Mouse (Mus musculus): ENCODE data around the gene Nlgn2.
A peak's percentile ranks its signal among the peaks of the same experiment; 100 is the strongest.
"Not testable (repeated sequence)": the region's sequence is repeated elsewhere in the genome, so short reads cannot be mapped to it uniquely, and the experiment has no call there.

Gene Nlgn2

GRCm38 (mm10) chr11:69864138-69864860 lies 26.7 kb upstream of the Nlgn2 start:
- no peak for DNase-seq (ENCODE audit: low spot score in 2 of 2)

DNA sequence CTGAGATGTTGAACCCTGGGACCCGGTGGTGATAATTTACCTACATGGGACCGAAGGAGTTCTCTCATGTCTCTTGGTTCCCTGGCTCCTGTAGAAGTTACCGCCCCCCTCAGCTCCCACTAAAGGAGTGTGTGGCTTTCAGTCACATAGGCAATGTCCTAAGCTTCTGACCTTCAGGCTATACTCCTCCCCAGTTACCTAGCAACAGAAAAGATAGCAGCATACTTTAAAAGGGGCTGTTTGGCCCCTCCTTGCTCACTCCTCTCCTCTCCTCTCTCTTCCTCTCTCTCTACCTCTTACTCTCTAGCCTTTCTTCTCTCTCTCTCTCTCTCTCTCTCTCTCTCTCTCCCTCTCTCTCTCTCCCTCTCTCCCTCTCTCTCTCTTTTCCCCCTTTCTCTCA lies 26.1 kb upstream of the Nlgn2 start:
- DNase-seq (ENCODE audit: low spot score in 2 of 2) = not testable (repeated sequence)

DNA sequence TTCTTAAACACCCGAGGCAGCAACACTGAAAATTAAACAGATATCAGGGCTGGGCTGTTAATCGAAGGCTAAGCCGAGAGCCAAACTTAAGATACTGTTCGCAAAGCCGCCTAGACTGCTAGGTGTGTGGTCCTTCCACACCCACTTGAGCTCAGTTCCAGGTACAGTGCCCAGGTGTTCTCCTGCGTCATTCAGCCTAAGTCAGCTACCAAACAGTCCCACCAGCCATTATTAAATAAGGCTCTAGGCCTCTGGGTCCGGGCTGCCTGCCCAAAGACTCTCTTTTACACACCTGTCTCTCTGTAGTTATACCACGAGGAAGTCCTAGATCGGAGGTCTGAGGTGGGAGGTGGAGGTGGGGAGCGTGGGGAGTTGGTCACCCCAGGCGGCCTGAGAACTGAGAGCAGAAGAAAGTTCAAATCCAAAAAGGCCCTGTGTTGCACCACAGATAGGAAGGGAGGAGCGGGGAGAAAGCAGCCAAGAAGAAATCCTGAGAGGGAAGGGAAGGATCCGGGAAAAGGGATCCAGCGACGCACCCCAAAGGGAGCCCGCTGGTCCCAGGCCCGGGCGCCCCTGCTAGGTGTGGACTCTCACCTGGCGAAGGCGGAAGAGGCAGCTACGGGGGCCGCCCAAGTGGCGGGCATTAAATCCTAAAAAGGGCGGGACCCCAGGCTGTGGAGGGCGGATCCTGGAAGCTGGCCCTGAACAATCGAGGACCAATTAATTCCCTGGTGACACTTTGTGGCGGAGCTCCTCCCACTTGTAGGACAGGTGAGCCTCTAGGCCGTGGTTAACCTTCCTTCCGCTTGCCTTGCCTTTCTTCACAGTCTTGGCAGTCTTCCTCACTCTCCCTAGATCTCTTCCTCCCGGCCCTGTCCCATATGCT lies 20.8 kb upstream of the Nlgn2 start, which contains the start of gene Tnk1:
Tnk1 (minus strand) TSS at position 618 of the 886 bp plus-strand sequence.
- DNase-seq (ENCODE audit: low spot score in 2 of 2) = peak in 1 of 2 experiments; percentile 70

GRCm38 (mm10) chr11:69855347-69855746 lies 17.8 kb upstream of the Nlgn2 start:
- no peak for DNase-seq (ENCODE audit: low spot score in 2 of 2)

DNA sequence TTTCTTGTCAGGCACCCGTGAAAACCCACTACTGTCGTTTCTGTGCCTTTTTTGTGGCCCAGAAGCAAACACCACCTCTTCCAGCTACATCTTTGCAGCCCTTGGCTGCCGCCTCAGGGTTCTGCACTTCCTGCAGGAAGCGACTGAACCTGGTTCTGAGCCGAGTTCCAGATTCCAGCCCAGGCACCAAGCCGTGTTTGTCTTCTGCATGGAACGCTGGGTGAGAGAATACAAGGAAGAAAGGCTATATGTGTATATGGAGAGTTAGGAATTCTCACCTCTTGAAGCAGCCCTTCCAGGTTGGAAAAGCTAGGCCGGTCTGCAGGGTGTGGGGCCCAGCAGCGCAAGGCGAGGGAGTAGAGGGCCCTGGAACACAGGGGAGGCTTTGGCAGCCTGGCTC lies 17.1 kb upstream of the Nlgn2 start:
- no peak for DNase-seq (ENCODE audit: low spot score in 2 of 2)

DNA sequence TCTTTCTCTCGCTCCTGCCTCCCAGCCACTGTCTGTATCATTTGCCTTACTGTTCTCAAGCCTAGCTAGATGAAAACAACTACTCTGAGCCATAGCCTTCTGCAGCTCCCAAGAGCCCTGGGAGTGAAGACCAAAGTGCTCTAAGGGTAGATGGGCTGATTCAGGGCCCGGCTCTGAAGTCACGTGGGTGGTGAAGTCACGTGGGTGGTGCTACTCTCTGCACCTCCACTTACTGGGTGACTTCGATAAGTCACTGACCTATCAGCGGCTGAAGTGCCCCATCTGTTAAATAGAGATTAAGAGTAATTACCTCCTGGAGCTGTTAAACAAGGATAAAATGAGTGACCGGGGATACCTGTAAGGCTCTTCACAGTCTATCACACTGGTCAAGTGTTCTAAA lies 16.4 kb upstream of the Nlgn2 start:
- no peak for DNase-seq (ENCODE audit: low spot score in 2 of 2)

GRCm38 (mm10) chr11:69850754-69851153 lies 13.2 kb upstream of the Nlgn2 start:
- no peak for DNase-seq (ENCODE audit: low spot score in 2 of 2)

GRCm38 (mm10) chr11:69849884-69850283 lies 12.3 kb upstream of the Nlgn2 start:
- DNase-seq (ENCODE audit: low spot score in 2 of 2) = no peak

- DNase-seq (ENCODE audit: low spot score in 2 of 2) = no peak
Measured at GRCm38 (mm10) chr11:69849128-69849527, 11.5 kb upstream of the Nlgn2 start.

DNA sequence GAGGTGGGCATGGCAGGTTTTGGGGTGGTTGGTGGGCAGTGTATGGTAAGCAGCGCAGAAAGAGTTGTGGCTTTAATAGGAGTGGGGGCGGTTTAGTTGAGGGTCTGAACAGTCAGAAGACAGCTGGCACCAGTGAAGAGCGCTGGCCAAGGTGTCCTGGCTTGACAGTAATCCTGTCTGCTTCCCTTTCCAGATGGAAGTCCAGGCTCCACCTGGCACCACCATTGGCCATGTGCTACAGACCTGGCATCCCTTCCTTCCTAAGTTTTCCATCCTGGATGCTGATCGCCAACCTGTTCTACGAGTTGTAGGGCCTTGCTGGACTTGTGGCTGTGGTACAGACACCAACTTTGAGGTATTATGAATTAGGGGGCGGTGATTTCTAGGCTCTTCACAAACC lies 10.4 kb upstream of the Nlgn2 start:
- DNase-seq (ENCODE audit: low spot score in 2 of 2) = no peak

- peak; percentile 40 to 48 for DNase-seq (ENCODE audit: low spot score in 2 of 2)
Measured at GRCm38 (mm10) chr11:69846738-69847688, 9.4 kb upstream of the Nlgn2 start.

- peak; percentile 87 to 94 for DNase-seq (ENCODE audit: low spot score in 2 of 2)
Measured at GRCm38 (mm10) chr11:69846198-69846680, 8.7 kb upstream of the Nlgn2 start, which contains the start of gene Plscr3. Plscr3 (plus strand) TSS chr11:69846376.

GRCm38 (mm10) chr11:69838714-69839104 lies 1.1 kb upstream of the Nlgn2 start:
- no peak for DNase-seq (ENCODE audit: low spot score in 2 of 2)

DNA sequence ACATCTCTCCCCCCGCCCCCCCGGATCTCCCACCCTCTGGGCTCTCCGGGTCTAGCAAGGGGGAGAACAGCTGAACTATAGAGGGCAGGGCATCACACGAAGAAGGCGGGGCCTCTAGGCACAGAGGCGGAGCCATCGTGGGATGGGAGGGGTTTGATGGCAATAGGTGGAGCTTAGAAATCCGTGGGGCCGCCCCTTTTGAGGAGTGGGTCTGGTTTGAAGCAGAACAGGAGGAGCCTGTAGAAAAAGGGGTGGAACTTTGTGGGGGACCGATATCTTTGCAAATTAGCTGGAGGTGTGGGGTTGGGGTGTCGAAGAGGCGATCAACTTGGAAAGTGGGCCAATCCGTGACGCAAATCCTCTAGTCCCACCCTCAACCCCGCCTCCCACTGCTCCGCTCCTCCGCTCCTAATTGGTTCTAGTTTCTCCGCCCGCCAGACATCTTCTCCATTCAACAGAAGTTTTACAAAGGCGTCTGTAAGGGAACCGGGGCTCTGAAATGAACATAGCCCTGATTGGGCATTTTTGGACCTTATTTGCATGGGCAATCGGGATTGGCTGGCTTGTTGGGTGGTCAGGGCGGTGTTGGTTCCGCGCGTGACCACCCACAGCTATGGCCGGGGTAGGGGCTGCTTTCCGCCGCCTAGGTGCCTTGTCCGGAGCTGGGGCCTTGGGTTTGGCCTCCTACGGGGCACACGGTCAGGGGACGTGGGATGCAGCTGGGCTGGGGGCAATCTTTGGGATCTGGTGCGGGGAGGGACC lies 549 bp upstream of the Nlgn2 start, which contains the start of gene Tmem256:
Tmem256 (plus strand) TSS at position 563 of the 762 bp plus-strand sequence.
- peak; percentile 90 to 92 for DNase-seq (ENCODE audit: low spot score in 2 of 2)

DNA sequence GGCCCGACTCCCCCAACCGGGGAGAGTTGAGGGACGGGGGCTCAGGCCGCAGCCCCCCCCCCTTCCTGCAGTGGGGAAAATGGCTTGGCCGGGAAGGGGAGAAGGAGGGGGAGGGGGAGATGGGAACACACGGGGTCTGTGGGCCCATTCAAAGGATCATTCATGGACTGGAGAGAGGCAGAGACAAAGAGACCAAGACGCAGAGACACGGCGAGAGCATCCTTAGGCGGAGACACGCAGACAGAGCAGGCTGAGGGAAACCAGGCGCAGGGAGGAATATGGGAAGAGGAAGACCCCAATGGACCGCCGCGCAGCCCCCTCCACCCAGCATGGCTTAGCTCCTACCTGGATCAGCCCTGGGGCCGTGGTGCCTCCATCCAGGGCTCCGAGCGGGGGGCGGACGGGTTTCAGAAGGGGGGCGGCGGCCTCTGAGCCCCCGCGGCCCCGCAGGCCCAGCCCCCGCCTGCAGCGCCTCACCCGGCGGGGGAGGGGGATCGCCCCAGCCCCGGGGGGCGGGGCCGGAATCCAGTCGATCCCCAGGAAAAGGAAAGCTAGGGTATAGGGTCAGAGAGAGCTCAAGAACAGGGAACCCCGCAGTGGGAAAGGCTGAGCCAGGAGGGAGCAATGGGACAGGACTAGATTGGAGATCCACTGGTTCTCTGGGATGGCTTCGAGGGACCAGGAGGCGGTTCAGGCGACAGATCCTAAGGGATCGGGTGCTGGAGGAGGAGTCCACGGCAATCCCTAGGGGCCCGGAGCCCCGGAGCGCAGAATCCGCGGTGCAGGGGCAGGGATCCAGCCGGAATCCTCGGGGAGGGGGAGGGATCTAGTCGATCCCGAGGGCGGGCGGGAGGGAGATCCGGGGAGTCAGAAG lies 644 bp downstream of the Nlgn2 start:
- peak in 1 of 2 experiments; percentile 52 for DNase-seq (ENCODE audit: low spot score in 2 of 2)

DNA sequence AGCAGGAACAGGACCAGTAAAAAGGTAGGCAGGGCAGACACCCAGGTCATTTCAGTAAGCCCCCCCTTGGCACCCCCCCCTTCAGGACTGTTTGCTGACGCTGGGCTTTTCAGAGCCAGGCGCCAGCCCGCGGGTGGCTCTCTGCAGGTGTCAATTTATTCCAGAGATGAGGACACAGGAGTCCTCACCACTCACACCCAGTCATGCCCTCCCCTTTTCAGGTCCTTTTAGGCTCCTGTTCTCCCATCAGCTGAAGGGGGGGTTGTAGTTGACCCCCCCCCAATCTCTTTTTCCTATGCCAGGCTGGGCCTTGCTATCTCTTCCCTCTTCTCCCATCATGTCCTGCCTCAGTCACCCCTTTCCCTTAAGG lies 1.6 kb downstream of the Nlgn2 start:
- no peak for DNase-seq (ENCODE audit: low spot score in 2 of 2)

DNA sequence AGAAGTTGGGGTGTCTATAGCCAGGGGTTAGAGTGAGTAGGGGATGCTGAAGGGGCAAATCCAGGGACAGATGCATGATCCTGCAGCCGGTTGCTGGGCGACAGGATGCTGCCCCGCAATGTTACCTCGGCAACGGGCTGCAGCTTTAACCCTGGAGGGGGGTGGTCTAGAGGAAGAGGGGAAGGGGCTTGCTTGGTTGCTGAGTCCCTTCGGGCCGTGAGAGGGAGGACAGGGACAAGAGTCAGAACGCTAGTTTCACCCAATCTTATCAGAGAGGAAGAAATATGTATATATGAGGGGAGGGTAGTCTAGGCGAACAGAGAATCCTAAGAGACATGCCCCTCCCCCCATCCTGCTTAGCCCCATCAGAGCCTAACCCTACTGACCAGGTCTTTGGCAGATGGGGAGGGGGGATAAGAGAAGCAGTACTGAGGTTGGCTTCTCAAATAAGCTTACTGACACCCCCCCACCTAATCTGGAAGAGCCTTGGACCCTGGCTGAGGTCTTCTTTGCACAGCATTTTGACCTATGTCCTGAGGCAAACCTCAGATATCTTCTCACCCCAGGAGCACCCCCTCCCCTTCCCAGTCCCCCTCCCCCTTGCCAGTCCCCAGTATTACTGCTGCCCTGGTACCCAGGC lies 2.1 kb downstream of the Nlgn2 start:
- DNase-seq (ENCODE audit: low spot score in 2 of 2) = no peak

- peak in 1 of 2 experiments; percentile 48 for DNase-seq (ENCODE audit: low spot score in 2 of 2)
Measured at GRCm38 (mm10) chr11:69834001-69834549, 3.5 kb downstream of the Nlgn2 start.

GRCm38 (mm10) chr11:69833554-69833953 lies 4.0 kb downstream of the Nlgn2 start:
- DNase-seq (ENCODE audit: low spot score in 2 of 2) = no peak

Data from urinary bladder, adult 18-20 months (tissue).